ENCODE assay signal across 10 mouse cellular contexts in genomic region chr16:8669432-8669831, GRCm38 (mm10). TPM values are rescaled to one million over a fixed set of nuclear protein-coding genes. Genes with fewer than 3 reads are reported as not detected.
A peak's percentile ranks its signal among the peaks of the same experiment; 100 is the strongest.
DNase-seq lines count a peak whose midpoint lies in the region; ATAC-seq lines count a peak whose summit lies in the region.
"Had no signal": no experiment of that assay in that cellular context is flagged by ENCODE, and none has a peak within 500 bp of the region (broad histone marks: within the 10 kb centered on the region; RNA-seq: fewer than 3 reads in every experiment).

No protein-coding gene starts in this region.

- WGBS in liver, embryonic 11.5 days, result 69% methylated on average over 5 of the region's 5 CpGs

- ATAC-seq in erythroblast, adult 5-6 weeks (replicated peaks; ENCODE audit: low FRiP score, poor library complexity, severe bottlenecking), result no peak
- ATAC-seq in liver, embryonic 11.5 days (replicated peaks; ENCODE audit: low FRiP score), result no peak
- ATAC-seq in activated CD4-positive, CD25-positive, alpha-beta regulatory T cell, adult 4 months, result no peak
- no peak for ATAC-seq in megakaryocyte-erythroid progenitor cell, adult 5-6 weeks (replicated peaks; ENCODE audit: low FRiP score, low TSS enrichment, poor library complexity, severe bottlenecking)

- H3K27me3 ChIP-seq in erythroblast, embryonic 14.5 days (ENCODE audit: control insufficient read depth), result 0 out of 2 replicates have a peak, but pooled peaks cover 2% of the 10 kb centered on the region
- peaks cover 4% of the 10 kb centered on the region; the same call in 1 of the 2 replicates for H3K27me3 ChIP-seq in liver, embryonic 11.5 days (replicated peaks; ENCODE audit: control insufficient read depth, insufficient read depth, low read length)

- H3K36me3 ChIP-seq in erythroblast, embryonic 14.5 days (ENCODE audit: control insufficient read depth), result peaks cover 66% of the 10 kb centered on the region
- no peaks in the 10 kb centered on the region for H3K36me3 ChIP-seq in liver, embryonic 11.5 days (ENCODE audit: control insufficient read depth, insufficient read depth, low read length)

- H3K4me1 ChIP-seq in erythroblast, embryonic 14.5 days (ENCODE audit: control insufficient read depth), result peaks cover 92% of the 10 kb centered on the region
- H3K4me1 ChIP-seq in liver, embryonic 11.5 days (replicated peaks; ENCODE audit: control insufficient read depth, insufficient read depth, low read length), result peaks cover 51% of the 10 kb centered on the region

- H3K9me3 ChIP-seq in erythroblast, embryonic 14.5 days (ENCODE audit: control insufficient read depth, low read length), result no peaks in the 10 kb centered on the region
- H3K9me3 ChIP-seq in liver, embryonic 11.5 days (ENCODE audit: control insufficient read depth, low read length), result no peaks in the 10 kb centered on the region

- DNase-seq in testis, postnatal 10 days (ENCODE audit: low spot score), result peak; percentile 61
- DNase-seq in testis, postnatal 14 days (ENCODE audit: low spot score), result no peak
- no peak for DNase-seq in liver, embryonic 11.5 days (ENCODE audit: low spot score)
- no peak for DNase-seq in thymus, postnatal 10 days (ENCODE audit: low spot score in 2 of 2)
- DNase-seq: B cell, adult 2 months had no signal

- H3K27ac ChIP-seq in liver, embryonic 11.5 days (ENCODE audit: low read depth, low read length), result no peak overlapping the region

- H3K4me2 ChIP-seq in liver, embryonic 11.5 days, result peak overlapping the region; percentile 97

- peak overlapping the region; percentile 78 for H3K4me3 ChIP-seq in erythroblast, embryonic 14.5 days (replicated peaks)
- no peak overlapping the region for H3K4me3 ChIP-seq in liver, embryonic 11.5 days (ENCODE audit: low read depth, low read length)

- H3K9ac ChIP-seq in liver, embryonic 11.5 days (ENCODE audit: low read depth, low read length), result 0 out of 2 replicates have a peak overlapping the region, but pooled peaks have one; percentile 1

RNA-seq across cellular contexts. Expression of gene Carhsp1, which starts 2.5 kb away (rescaled TPM):
- polyA plus RNA-seq in erythroblast, embryonic 14.5 days (2012), result 30.7 and 31.2 TPM in 2 replicates
- 106 and 129 TPM in 2 replicates for total RNA-seq in erythroblast, adult 5-6 weeks (2015; ENCODE audit: low replicate concordance)
- 184 and 218 TPM in 2 replicates for total RNA-seq in erythroblast, adult 5-6 weeks (2017; ENCODE audit: low replicate concordance)
- polyA plus RNA-seq in liver, embryonic 11.5 days (2014; fragmentation: Nextera tagmentation; extraction: Ambion mirVana), result 24.9 and 25.4 TPM in 2 replicates
- polyA plus RNA-seq in activated CD4-positive, CD25-positive, alpha-beta regulatory T cell, adult 4 months (2017; shearing (Covaris generic)), result 10 to 100 TPM; 25.6 to 32.1 TPM
- total RNA-seq in megakaryocyte-erythroid progenitor cell, adult 5-6 weeks (2014; fragmentation: Nextera tagmentation), result 28.8 and 32.5 TPM in 2 replicates
- 18.5 and 23.8 TPM in 2 replicates for total RNA-seq in megakaryocyte-erythroid progenitor cell, adult 5-6 weeks (2017)

RNA-seq across cellular contexts. Expression of gene Gm5767, which starts 11.1 kb away (rescaled TPM):
- polyA plus RNA-seq in erythroblast, embryonic 14.5 days (2012), result not detected in 2 replicates
- total RNA-seq in erythroblast, adult 5-6 weeks (2015; ENCODE audit: low replicate concordance), result not detected in 2 replicates
- total RNA-seq in erythroblast, adult 5-6 weeks (2017; ENCODE audit: low replicate concordance), result not detected in 2 replicates
- not detected in 2 replicates for polyA plus RNA-seq in liver, embryonic 11.5 days (2014; fragmentation: Nextera tagmentation; extraction: Ambion mirVana)
- polyA plus RNA-seq in activated CD4-positive, CD25-positive, alpha-beta regulatory T cell, adult 4 months (2017; shearing (Covaris generic)), result not detected
- total RNA-seq in megakaryocyte-erythroid progenitor cell, adult 5-6 weeks (2014; fragmentation: Nextera tagmentation), result not detected in 2 replicates
- not detected in 2 replicates for total RNA-seq in megakaryocyte-erythroid progenitor cell, adult 5-6 weeks (2017)
- total RNA-seq: adrenal gland, postnatal 4 days had no signal

RNA-seq across cellular contexts. Expression of gene Tmem186, which starts 31.9 kb away (rescaled TPM):
- 0.31 and 0.35 TPM in 2 replicates for polyA plus RNA-seq in erythroblast, embryonic 14.5 days (2012)
- 4.2 and 6.7 TPM in 2 replicates for total RNA-seq in erythroblast, adult 5-6 weeks (2015; ENCODE audit: low replicate concordance)
- 1.8 and 5.6 TPM in 2 replicates for total RNA-seq in erythroblast, adult 5-6 weeks (2017; ENCODE audit: low replicate concordance)
- polyA plus RNA-seq in liver, embryonic 11.5 days (2014; fragmentation: Nextera tagmentation; extraction: Ambion mirVana), result 16.4 and 19.4 TPM in 2 replicates
- 10 to 100 TPM; 12.0 to 12.2 TPM for polyA plus RNA-seq in activated CD4-positive, CD25-positive, alpha-beta regulatory T cell, adult 4 months (2017; shearing (Covaris generic))
- total RNA-seq in megakaryocyte-erythroid progenitor cell, adult 5-6 weeks (2014; fragmentation: Nextera tagmentation), result 17.2 and 18.1 TPM in 2 replicates
- 12.5 and 22.9 TPM in 2 replicates for total RNA-seq in megakaryocyte-erythroid progenitor cell, adult 5-6 weeks (2017)

RNA-seq across cellular contexts. Expression of gene Pmm2, which starts 32.0 kb away (rescaled TPM):
- 1.6 and 2.7 TPM in 2 replicates for polyA plus RNA-seq in erythroblast, embryonic 14.5 days (2012)
- 27.2 and 40.7 TPM in 2 replicates for total RNA-seq in erythroblast, adult 5-6 weeks (2015; ENCODE audit: low replicate concordance)
- 52.6 and 60.8 TPM in 2 replicates for total RNA-seq in erythroblast, adult 5-6 weeks (2017; ENCODE audit: low replicate concordance)
- polyA plus RNA-seq in liver, embryonic 11.5 days (2014; fragmentation: Nextera tagmentation; extraction: Ambion mirVana), result 52.9 and 55.8 TPM in 2 replicates
- polyA plus RNA-seq in activated CD4-positive, CD25-positive, alpha-beta regulatory T cell, adult 4 months (2017; shearing (Covaris generic)), result 100 to 1,000 TPM in 1 of 2 experiments, 10 to 100 TPM in 1; 95.0 to 108 TPM
- 54.8 and 74.7 TPM in 2 replicates for total RNA-seq in megakaryocyte-erythroid progenitor cell, adult 5-6 weeks (2014; fragmentation: Nextera tagmentation)
- 51.1 and 56.8 TPM in 2 replicates for total RNA-seq in megakaryocyte-erythroid progenitor cell, adult 5-6 weeks (2017)
